Mouse (Mus musculus): ENCODE measurements around the gene Tmem232. TPM values are rescaled to one million over a fixed set of nuclear protein-coding genes. Genes with fewer than 3 reads are reported as not detected.

The Tmem232 gene
- total and polyA plus RNA-seq, 2 experiments from 2014 or later = 1.3 to 1.8 TPM

- DNase-seq (ENCODE audit: low spot score) (no peak), ATAC-seq (ENCODE audit: low FRiP score) (no peak)
- no peak overlapping the region for H3K27ac ChIP-seq (ENCODE audit: low read depth, low read length)
- H3K4me3 ChIP-seq (ENCODE audit: low read depth, low read length) = no peak overlapping the region
- no peak overlapping the region for H3K4me2 ChIP-seq (ENCODE audit: low read depth, low read length, poor library complexity, severe bottlenecking)
- no peaks in the 10 kb centered on the region for H3K36me3 ChIP-seq (ENCODE audit: insufficient read depth, low read length)
- H3K4me1 ChIP-seq (ENCODE audit: insufficient read depth, low read length) = no peaks in the 10 kb centered on the region
- no peaks in the 10 kb centered on the region for H3K27me3 ChIP-seq (ENCODE audit: insufficient read depth, low read length)
- whole genome bisulfite sequencing = 82% methylated on average over 4 of the region's 4 CpGs
- H3K9ac ChIP-seq (replicated peaks; ENCODE audit: low read length, poor library complexity, severe bottlenecking) = no peak overlapping the region
- no peak for TF ChIP-seq CTCF (IDR thresholded peaks at IDR 0.05)
- no peaks in the 10 kb centered on the region for H3K9me3 ChIP-seq (ENCODE audit: low read length)
Measured at GRCm38 (mm10) chr17:65340016-65340415, 200.6 kb downstream of the Tmem232 start.

- Histone ChIP-seq H3K4me3 (ENCODE audit: low read depth, low read length) (no peak overlapping the region), H3K4me2 (ENCODE audit: low read depth, low read length, poor library complexity, severe bottlenecking) (no peak overlapping the region), H3K9ac (replicated peaks; ENCODE audit: low read length, poor library complexity, severe bottlenecking) (no peak overlapping the region), H3K9me3 (ENCODE audit: low read length) (no peaks in the 10 kb centered on the region), H3K27ac (ENCODE audit: low read depth, low read length) (no peak overlapping the region), H3K4me1 (ENCODE audit: insufficient read depth, low read length) (no peaks in the 10 kb centered on the region), H3K27me3 (ENCODE audit: insufficient read depth, low read length) (no peaks in the 10 kb centered on the region), H3K36me3 (ENCODE audit: insufficient read depth, low read length) (no peaks in the 10 kb centered on the region)
- DNase-seq (ENCODE audit: low spot score) = no peak
- no peak for ATAC-seq (ENCODE audit: low FRiP score)
- WGBS = 90% methylated on average over 8 of the region's 8 CpGs
- TF ChIP-seq CTCF (IDR thresholded peaks at IDR 0.05) = no peak
Measured at GRCm38 (mm10) chr17:65330759-65331158, 209.8 kb downstream of the Tmem232 start.

GRCm38 (mm10) chr17:65325249-65325648, 215.3 kb downstream of the Tmem232 start:
- no peaks in the 10 kb centered on the region for H3K4me1 ChIP-seq (ENCODE audit: insufficient read depth, low read length)
- 21% methylated on average over 2 of the region's 2 CpGs for WGBS

GRCm38 (mm10) chr17:65320623-65321022, 220.0 kb downstream of the Tmem232 start:
- H3K9me3 ChIP-seq (ENCODE audit: low read length) = no peaks in the 10 kb centered on the region
- H3K4me3 ChIP-seq (ENCODE audit: low read depth, low read length) = no peak overlapping the region
- no peaks in the 10 kb centered on the region for H3K27me3 ChIP-seq (ENCODE audit: insufficient read depth, low read length)
- ATAC-seq (ENCODE audit: low FRiP score) (no peak), DNase-seq (ENCODE audit: low spot score) (no peak)
- 72% methylated on average over 6 of the region's 6 CpGs for WGBS
- no peak overlapping the region for H3K27ac ChIP-seq (ENCODE audit: low read depth, low read length)
- no peak for TF ChIP-seq CTCF (IDR thresholded peaks at IDR 0.05)
- no peak overlapping the region for H3K4me2 ChIP-seq (ENCODE audit: low read depth, low read length, poor library complexity, severe bottlenecking)
- H3K4me1 ChIP-seq (ENCODE audit: insufficient read depth, low read length) = no peaks in the 10 kb centered on the region
- no peak overlapping the region for H3K9ac ChIP-seq (replicated peaks; ENCODE audit: low read length, poor library complexity, severe bottlenecking)
- no peaks in the 10 kb centered on the region for H3K36me3 ChIP-seq (ENCODE audit: insufficient read depth, low read length)

More at GRCm38 (mm10) chr17:65325249-65325648, 215.3 kb downstream of the Tmem232 start:
- Histone ChIP-seq H3K9me3 (ENCODE audit: low read length) (no peaks in the 10 kb centered on the region), H3K27me3 (ENCODE audit: insufficient read depth, low read length) (no peaks in the 10 kb centered on the region), H3K4me3 (ENCODE audit: low read depth, low read length) (no peak overlapping the region), H3K27ac (ENCODE audit: low read depth, low read length) (no peak overlapping the region), H3K4me2 (ENCODE audit: low read depth, low read length, poor library complexity, severe bottlenecking) (no peak overlapping the region), H3K36me3 (ENCODE audit: insufficient read depth, low read length) (no peaks in the 10 kb centered on the region), H3K9ac (replicated peaks; ENCODE audit: low read length, poor library complexity, severe bottlenecking) (no peak overlapping the region)
- peak; percentile 47 for DNase-seq (ENCODE audit: low spot score)
- ATAC-seq (ENCODE audit: low FRiP score) = no peak
- TF ChIP-seq CTCF (IDR thresholded peaks at IDR 0.05) = peak; percentile 79

GRCm38 (mm10) chr17:65299946-65300345, 240.6 kb downstream of the Tmem232 start:
- TF ChIP-seq CTCF (IDR thresholded peaks at IDR 0.05) = no peak
- DNase-seq (ENCODE audit: low spot score) (no peak), ATAC-seq (ENCODE audit: low FRiP score) (no peak)
- H3K4me3 ChIP-seq (ENCODE audit: low read depth, low read length) = no peak overlapping the region
- H3K4me1 ChIP-seq (ENCODE audit: insufficient read depth, low read length) = no peaks in the 10 kb centered on the region
- H3K9me3 ChIP-seq (ENCODE audit: low read length) = 0 out of 2 replicates have a peak, but pooled peaks cover 6% of the 10 kb centered on the region
- no peak overlapping the region for H3K4me2 ChIP-seq (ENCODE audit: low read depth, low read length, poor library complexity, severe bottlenecking)
- H3K27me3 ChIP-seq (ENCODE audit: insufficient read depth, low read length) = no peaks in the 10 kb centered on the region
- no peaks in the 10 kb centered on the region for H3K36me3 ChIP-seq (ENCODE audit: insufficient read depth, low read length)
- H3K9ac ChIP-seq (replicated peaks; ENCODE audit: low read length, poor library complexity, severe bottlenecking) = no peak overlapping the region
- no peak overlapping the region for H3K27ac ChIP-seq (ENCODE audit: low read depth, low read length)

- no peaks in the 10 kb centered on the region for H3K4me1 ChIP-seq (ENCODE audit: insufficient read depth, low read length)
- no peaks in the 10 kb centered on the region for H3K36me3 ChIP-seq (ENCODE audit: insufficient read depth, low read length)
- TF ChIP-seq CTCF (IDR thresholded peaks at IDR 0.05) = no peak
- H3K27ac ChIP-seq (ENCODE audit: low read depth, low read length) = no peak overlapping the region
- ATAC-seq (ENCODE audit: low FRiP score) (no peak), DNase-seq (ENCODE audit: low spot score) (no peak)
- no peaks in the 10 kb centered on the region for H3K27me3 ChIP-seq (ENCODE audit: insufficient read depth, low read length)
- H3K9ac ChIP-seq (replicated peaks; ENCODE audit: low read length, poor library complexity, severe bottlenecking) = no peak overlapping the region
- no peak overlapping the region for H3K4me2 ChIP-seq (ENCODE audit: low read depth, low read length, poor library complexity, severe bottlenecking)
- WGBS = 82% methylated on average over 5 of the region's 5 CpGs
- no peaks in the 10 kb centered on the region for H3K9me3 ChIP-seq (ENCODE audit: low read length)
- H3K4me3 ChIP-seq (ENCODE audit: low read depth, low read length) = no peak overlapping the region
Measured at GRCm38 (mm10) chr17:65297831-65298230, 242.8 kb downstream of the Tmem232 start.

Measured in midbrain, postnatal 0 days (tissue).